Comparison of ENCODE assay signal across 22 mouse cellular contexts in the genomic region with DNA sequence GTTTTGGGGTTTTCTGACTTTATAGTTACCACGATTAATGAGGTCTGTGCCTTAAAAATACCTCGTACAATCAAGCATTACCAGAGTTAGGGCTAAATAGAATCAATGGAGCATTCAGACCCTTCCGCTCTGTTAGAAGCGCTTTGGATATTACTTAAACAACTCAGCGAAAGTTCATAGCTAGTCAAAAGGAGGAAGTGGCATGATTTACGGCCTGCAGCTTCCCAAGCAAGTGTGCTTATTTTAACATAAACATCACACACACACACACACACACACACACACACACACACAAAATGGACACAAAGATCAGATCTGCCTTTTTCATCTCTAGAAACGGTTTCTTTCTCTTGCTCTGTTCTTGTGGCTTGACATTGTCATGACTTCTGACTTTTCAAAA. TPM values are rescaled to one million over a fixed set of nuclear protein-coding genes. Genes with fewer than 3 reads are reported as not detected.
A peak's percentile ranks its signal among the peaks of the same experiment; 100 is the strongest.
DNase-seq lines count a peak whose midpoint lies in the region; ATAC-seq and TF ChIP-seq lines count a peak whose summit lies in the region.
"Had no signal": no experiment of that assay in that cellular context is flagged by ENCODE, and none has a peak within 500 bp of the region (broad histone marks: within the 10 kb centered on the region; RNA-seq: fewer than 3 reads in every experiment).

No protein-coding gene starts in this region.

- H3K9ac ChIP-seq in lung, embryonic 14.5 days = no peak overlapping the region
- H3K9ac ChIP-seq in lung, embryonic 15.5 days = no peak overlapping the region
- H3K9ac ChIP-seq in hindbrain, embryonic 11.5 days (ENCODE audit: low read depth, low read length) = no peak overlapping the region
- H3K9ac ChIP-seq: heart, embryonic 12.5 days; limb, embryonic 12.5 days; liver, embryonic 13.5 days; midbrain, embryonic 13.5 days had no signal

- TF ChIP-seq CTCF in lung, embryonic 14.5 days (IDR thresholded peaks at IDR 0.05; ENCODE audit: low read depth) = no peak
- no peak for TF ChIP-seq CTCF in lung, adult 2 months (IDR thresholded peaks at IDR 0.05; ENCODE audit: insufficient read depth, low read length)

- WGBS in lung, embryonic 14.5 days = 39% methylated on average over 7 of the region's 7 CpGs
- WGBS in lung, adult 2 months = 39% methylated on average over 7 of the region's 7 CpGs
- 45% methylated on average over 7 of the region's 7 CpGs for WGBS in lung, embryonic 15.5 days
- 65% methylated on average over 7 of the region's 7 CpGs for WGBS in hindbrain, embryonic 11.5 days

- no peak for TF ChIP-seq POLR2A in lung, adult 2 months (IDR thresholded peaks at IDR 0.05; ENCODE audit: borderline replicate concordance, extremely low read depth, low read depth, low read length)

- H3K4me3 ChIP-seq in lung, embryonic 14.5 days (ENCODE audit: low read depth, low read length) = no peak overlapping the region
- H3K4me3 ChIP-seq in lung, adult 2 months (replicated peaks; ENCODE audit: extremely low read depth, low read depth, low read length) = no peak overlapping the region
- H3K4me3 ChIP-seq in lung, embryonic 15.5 days = no peak overlapping the region
- H3K4me3 ChIP-seq in hindbrain, embryonic 11.5 days (ENCODE audit: low read depth, low read length) = no peak overlapping the region
- H3K4me3 ChIP-seq: gastrocnemius, adult 2 months; heart, embryonic 12.5 days; limb, embryonic 12.5 days; liver, embryonic 13.5 days; midbrain, embryonic 13.5 days; myocyte had no signal

- DNase-seq in embryo, embryonic 10.5 days (ENCODE audit: low spot score) = peak; percentile 22
- no peak for DNase-seq in embryo, embryonic 10 days (ENCODE audit: low spot score)
- DNase-seq in lung, embryonic 14.5 days = peak; percentile 67
- no peak for DNase-seq in lung, adult 2 months
- peak; percentile 32 for DNase-seq in lung, postnatal 4 days
- DNase-seq in left cerebral cortex, adult 8-10 months (ENCODE audit: low spot score in 2 of 2) = no peak
- DNase-seq in hindbrain, embryonic 11.5 days (ENCODE audit: low spot score) = no peak
- DNase-seq: adrenal gland, postnatal 10 days; cerebellum, adult 9-11 months; gastrocnemius, adult 2 months; heart, postnatal 36 days; liver, embryonic 13.5 days; right cerebral cortex, postnatal 25 days; thymus, adult 18-20 months had no signal

- 0 out of 2 replicates have a peak overlapping the region, but pooled peaks have one; percentile 24 for H3K4me2 ChIP-seq in lung, embryonic 14.5 days
- peak overlapping the region; percentile 4; the same call in 1 of the 2 replicates for H3K4me2 ChIP-seq in lung, embryonic 15.5 days
- no peak overlapping the region for H3K4me2 ChIP-seq in hindbrain, embryonic 11.5 days (replicated peaks; ENCODE audit: low read depth, low read length)
- H3K4me2 ChIP-seq: heart, embryonic 12.5 days; limb, embryonic 12.5 days; liver, embryonic 13.5 days; midbrain, embryonic 13.5 days had no signal

- H3K27me3 ChIP-seq in lung, embryonic 14.5 days (ENCODE audit: insufficient read depth, low read length) = no peaks in the 10 kb centered on the region
- H3K27me3 ChIP-seq in lung, embryonic 15.5 days = no peaks in the 10 kb centered on the region
- H3K27me3 ChIP-seq in hindbrain, embryonic 11.5 days (ENCODE audit: control insufficient read depth, insufficient read depth, low read length) = no peaks in the 10 kb centered on the region
- H3K27me3 ChIP-seq: heart, embryonic 12.5 days; limb, embryonic 12.5 days; liver, embryonic 13.5 days; midbrain, embryonic 13.5 days; Patski had no signal

- no peak; the same call in 1 of the 2 replicates for ATAC-seq in lung, embryonic 14.5 days (ENCODE audit: insufficient read depth)
- no peak for ATAC-seq in lung, embryonic 15.5 days (ENCODE audit: borderline replicate concordance, extremely low read depth, low FRiP score, low TSS enrichment)
- ATAC-seq in hindbrain, embryonic 11.5 days (ENCODE audit: low FRiP score) = no peak
- ATAC-seq: hindbrain, postnatal 0 days; intestine, postnatal 0 days; midbrain, embryonic 13.5 days; Patski had no signal

- 0 out of 2 replicates have a peak overlapping the region, but pooled peaks have one; percentile 10 for H3K27ac ChIP-seq in lung, embryonic 14.5 days (ENCODE audit: low read depth)
- peak overlapping the region; percentile 31; the same call in 1 of the 2 replicates for H3K27ac ChIP-seq in lung, embryonic 15.5 days
- H3K27ac ChIP-seq in hindbrain, embryonic 11.5 days (ENCODE audit: low read depth, low read length) = no peak overlapping the region
- H3K27ac ChIP-seq: gastrocnemius, adult 2 months; hindbrain, postnatal 0 days; limb, embryonic 12.5 days; liver, embryonic 13.5 days; midbrain, embryonic 13.5 days had no signal

- no peaks in the 10 kb centered on the region for H3K9me3 ChIP-seq in lung, embryonic 14.5 days (ENCODE audit: low read depth, low read length)
- H3K9me3 ChIP-seq in lung, embryonic 15.5 days = no peaks in the 10 kb centered on the region
- H3K9me3 ChIP-seq in hindbrain, embryonic 11.5 days (ENCODE audit: control insufficient read depth, low read length) = no peaks in the 10 kb centered on the region
- H3K9me3 ChIP-seq: heart, embryonic 12.5 days; limb, embryonic 12.5 days; liver, embryonic 13.5 days; midbrain, embryonic 13.5 days had no signal

- no peaks in the 10 kb centered on the region for H3K4me1 ChIP-seq in lung, embryonic 14.5 days (ENCODE audit: insufficient read depth)
- peaks cover 4% of the 10 kb centered on the region for H3K4me1 ChIP-seq in lung, adult 2 months (ENCODE audit: control insufficient read depth, insufficient read depth, low read length)
- no peaks in the 10 kb centered on the region for H3K4me1 ChIP-seq in lung, embryonic 15.5 days
- no peaks in the 10 kb centered on the region for H3K4me1 ChIP-seq in hindbrain, embryonic 11.5 days (replicated peaks; ENCODE audit: control insufficient read depth, insufficient read depth, low read length)
- H3K4me1 ChIP-seq: heart, embryonic 12.5 days; limb, embryonic 12.5 days; liver, embryonic 13.5 days; midbrain, embryonic 13.5 days had no signal

- no peaks in the 10 kb centered on the region for H3K36me3 ChIP-seq in lung, embryonic 14.5 days (ENCODE audit: insufficient read depth)
- no peaks in the 10 kb centered on the region for H3K36me3 ChIP-seq in lung, embryonic 15.5 days
- no peaks in the 10 kb centered on the region for H3K36me3 ChIP-seq in hindbrain, embryonic 11.5 days (ENCODE audit: control insufficient read depth, insufficient read depth, low read length)
- H3K36me3 ChIP-seq: heart, embryonic 12.5 days; limb, embryonic 12.5 days; liver, embryonic 13.5 days; midbrain, embryonic 13.5 days had no signal

RNA-seq across cellular contexts. Expression of a gene that starts 9.7 kb away (rescaled TPM):
- polyA plus RNA-seq in lung, embryonic 14.5 days (2014; fragmentation: Nextera tagmentation; extraction: Ambion mirVana) = 13.9 and 16.4 TPM in 2 replicates
- 17.6 and 20.5 TPM in 2 replicates for polyA plus RNA-seq in lung, adult 2 months (2012; rRNA removed)
- 17.2 and 17.3 TPM in 2 replicates for polyA plus RNA-seq in lung, embryonic 15.5 days (2015; fragmentation: Nextera tagmentation; extraction: Ambion mirVana)
- total RNA-seq in left cerebral cortex, adult 8-10 months (2022) = 10 to 100 TPM; 21.3 to 27.1 (median 22.1) TPM
- 7.0 and 10.4 TPM in 2 replicates for polyA plus RNA-seq in hindbrain, embryonic 11.5 days (2014; fragmentation: Nextera tagmentation; extraction: Ambion mirVana)

Comparison
In these comparisons a context has a peak if more than half of its experiments do, and no peak if none do; other contexts are left out.
1. DNase-seq: peak in embryo, embryonic 10.5 days (single experiment), lung, embryonic 14.5 days (single experiment) and lung, postnatal 4 days (2 of 2); none in embryo, embryonic 10 days (single experiment), lung, adult 2 months (single experiment), left cerebral cortex, adult 8-10 months (0 of 2) and hindbrain, embryonic 11.5 days (single experiment).